In genomic region chr10:96550266-96550665, GRCm38 (mm10) we compare ENCODE assay signal across 19 mouse cellular contexts.
DNase-seq lines count a peak whose midpoint lies in the region; ATAC-seq and TF ChIP-seq lines count a peak whose summit lies in the region.
"Had no signal": no experiment of that assay in that cellular context is flagged by ENCODE, and none has a peak within 500 bp of the region (broad histone marks: within the 10 kb centered on the region; RNA-seq: fewer than 3 reads in every experiment).

No protein-coding gene starts in this region.

- TF ChIP-seq POLR2A in heart, adult 2 months (IDR thresholded peaks at IDR 0.05; ENCODE audit: insufficient read depth, low read depth, low read length), result no peak

- H3K9me3 ChIP-seq in megakaryocyte, embryonic 14.5 days, result no peaks in the 10 kb centered on the region
- H3K9me3 ChIP-seq in lung, postnatal 0 days (ENCODE audit: low read length), result no peaks in the 10 kb centered on the region
- H3K9me3 ChIP-seq: embryonic facial prominence, embryonic 12.5 days; midbrain, embryonic 12.5 days had no signal

- intact Hi-C loops in heart, adult 2 months (cut with DNase I), result no loop called here

- ATAC-seq in megakaryocyte, adult 5-6 weeks (ENCODE audit: poor library complexity, severe bottlenecking), result no peak
- ATAC-seq in granulocyte monocyte progenitor cell, adult 5-6 weeks (replicated peaks; ENCODE audit: poor library complexity, severe bottlenecking), result peak; percentile 14; the same call in 1 of the 2 replicates
- no peak for ATAC-seq in lung, postnatal 0 days
- ATAC-seq: forebrain, embryonic 14.5 days had no signal

- peak; percentile 10 to 41 for DNase-seq in heart, adult 18-20 months
- no peak for DNase-seq in heart, adult 2 months
- DNase-seq in lung, postnatal 0 days (ENCODE audit: low spot score), result no peak
- DNase-seq in lung, postnatal 36 days, result no peak
- DNase-seq: adrenal gland, postnatal 36 days; cerebellum, adult 9-10 months; gastrocnemius, postnatal 36 days; kidney, adult 11 months; layer of hippocampus, postnatal 36 days; right cerebral cortex, adult 18-20 months had no signal

- H3K4me2 ChIP-seq in lung, postnatal 0 days (replicated peaks; ENCODE audit: low read depth, low read length), result no peak overlapping the region
- H3K4me2 ChIP-seq: embryonic facial prominence, embryonic 12.5 days; hindbrain, embryonic 14.5 days; midbrain, embryonic 12.5 days had no signal

- H3K36me3 ChIP-seq in heart, adult 2 months (ENCODE audit: control insufficient read depth, insufficient read depth, low read length), result no peaks in the 10 kb centered on the region
- H3K36me3 ChIP-seq in megakaryocyte, embryonic 14.5 days (replicated peaks; ENCODE audit: low read length), result no peaks in the 10 kb centered on the region
- H3K36me3 ChIP-seq in lung, postnatal 0 days (ENCODE audit: insufficient read depth, low read length), result no peaks in the 10 kb centered on the region
- H3K36me3 ChIP-seq: embryonic facial prominence, embryonic 12.5 days; midbrain, embryonic 12.5 days had no signal

- TF ChIP-seq CTCF in heart, adult 2 months (IDR thresholded peaks at IDR 0.05), result no peak
- TF ChIP-seq CTCF in lung, postnatal 0 days (IDR thresholded peaks at IDR 0.05), result no peak

- H3K9ac ChIP-seq in heart, adult 2 months (ENCODE audit: low read depth, low read length), result no peak overlapping the region
- no peak overlapping the region for H3K9ac ChIP-seq in lung, postnatal 0 days (replicated peaks; ENCODE audit: low read depth)
- H3K9ac ChIP-seq: embryonic facial prominence, embryonic 12.5 days; hindbrain, embryonic 14.5 days; midbrain, embryonic 12.5 days had no signal

- H3K79me2 ChIP-seq in heart, adult 2 months (replicated peaks; ENCODE audit: control insufficient read depth, insufficient read depth, low read length), result no peaks in the 10 kb centered on the region

- WGBS in heart, adult 2 months, result 58% methylated on average over 4 of the region's 4 CpGs
- 71% methylated on average over 4 of the region's 4 CpGs for WGBS in lung, postnatal 0 days

- H3K27ac ChIP-seq in heart, adult 2 months, result no peak overlapping the region
- H3K27ac ChIP-seq in lung, postnatal 0 days (ENCODE audit: low read length), result no peak overlapping the region
- H3K27ac ChIP-seq: embryonic facial prominence, embryonic 12.5 days; hindbrain, embryonic 14.5 days; kidney, postnatal 0 days; midbrain, embryonic 12.5 days; stomach, postnatal 0 days had no signal

- H3K27me3 ChIP-seq in heart, adult 2 months (ENCODE audit: control insufficient read depth, insufficient read depth, low read length), result no peaks in the 10 kb centered on the region
- H3K27me3 ChIP-seq in megakaryocyte, embryonic 14.5 days (replicated peaks), result no peaks in the 10 kb centered on the region
- no peaks in the 10 kb centered on the region for H3K27me3 ChIP-seq in lung, postnatal 0 days (replicated peaks; ENCODE audit: insufficient read depth, low read length)
- H3K27me3 ChIP-seq: embryonic facial prominence, embryonic 12.5 days; midbrain, embryonic 12.5 days had no signal

- no peaks in the 10 kb centered on the region; the same call in 1 of the 2 replicates for H3K4me1 ChIP-seq in heart, adult 2 months (ENCODE audit: control insufficient read depth, insufficient read depth, low read length)
- peaks cover 8% of the 10 kb centered on the region for H3K4me1 ChIP-seq in megakaryocyte, embryonic 14.5 days
- H3K4me1 ChIP-seq in lung, postnatal 0 days (ENCODE audit: insufficient read depth, low read depth, low read length), result no peaks in the 10 kb centered on the region
- H3K4me1 ChIP-seq: embryonic facial prominence, embryonic 12.5 days; midbrain, embryonic 12.5 days had no signal

- TF ChIP-seq EP300 in heart, adult 2 months (IDR thresholded peaks at IDR 0.05; ENCODE audit: insufficient read depth, low read depth, low read length), result no peak
- TF ChIP-seq EP300 in lung, postnatal 0 days (IDR thresholded peaks at IDR 0.05), result no peak

- no peak overlapping the region for H3K4me3 ChIP-seq in heart, adult 2 months
- peak overlapping the region; percentile 59 for H3K4me3 ChIP-seq in megakaryocyte, embryonic 14.5 days (replicated peaks)
- H3K4me3 ChIP-seq in lung, postnatal 0 days (ENCODE audit: low read depth, low read length), result no peak overlapping the region
- H3K4me3 ChIP-seq: embryonic facial prominence, embryonic 12.5 days; midbrain, embryonic 12.5 days had no signal

Comparison
In these comparisons a context has a peak if more than half of its experiments do, and no peak if none do; other contexts are left out.
1. DNase-seq: peak in heart, adult 18-20 months (2 of 2); none in heart, adult 2 months (0 of 2), lung, postnatal 0 days (single experiment) and lung, postnatal 36 days (single experiment).